Mouse (Mus musculus) cerebellum, adult 11 months (tissue): ENCODE results near the gene Ddx52.

Experiments used
- DNase-seq: peaks from one replicate; pipeline ENCODE4 v3.0.0; 2022

The Ddx52 gene

DNA sequence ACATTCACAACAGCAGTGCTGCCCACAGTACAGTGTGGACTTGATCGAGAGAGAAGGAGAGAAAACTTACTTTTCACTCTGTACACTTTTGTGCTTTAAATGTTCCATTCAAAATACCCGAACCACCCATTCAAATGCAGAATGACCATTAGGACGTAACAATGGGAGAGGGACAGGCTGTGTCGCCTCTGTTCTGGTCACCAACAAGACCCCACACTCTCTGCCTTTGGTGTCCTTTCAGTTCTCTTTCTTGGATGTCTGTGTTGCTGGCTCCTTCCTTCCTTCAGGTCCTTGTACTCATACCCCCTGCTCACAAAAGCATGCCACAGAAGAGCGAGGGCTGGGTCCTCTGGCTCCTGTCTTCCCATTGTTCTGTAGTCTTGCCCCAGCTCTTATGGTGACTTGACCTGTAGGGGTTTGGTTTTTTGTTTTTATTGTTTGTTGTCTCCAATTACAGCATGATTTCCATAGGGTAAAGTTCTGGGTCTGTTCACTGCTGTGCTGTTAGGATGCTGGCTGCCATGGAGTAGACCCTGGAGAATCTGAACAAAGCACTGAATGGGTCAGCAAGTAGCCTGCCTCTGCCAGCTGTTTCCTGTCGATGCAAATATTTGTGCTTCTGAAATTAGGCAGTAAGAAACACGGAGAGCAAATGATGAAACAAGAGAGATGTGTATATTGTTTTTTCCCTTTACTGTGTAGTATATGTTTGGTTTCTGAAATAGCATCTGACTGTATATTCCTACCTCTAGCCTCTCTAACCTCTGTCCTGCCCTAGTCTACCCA is 32.9 kb downstream of the Ddx52 start:
- no peak for DNase-seq

GRCm38 (mm10) chr11:83975488-83975887 is 33.6 kb downstream of the Ddx52 start:
- no peak for DNase-seq

GRCm38 (mm10) chr11:83976236-83976977 is 34.5 kb downstream of the Ddx52 start:
- DNase-seq: no peak

DNA sequence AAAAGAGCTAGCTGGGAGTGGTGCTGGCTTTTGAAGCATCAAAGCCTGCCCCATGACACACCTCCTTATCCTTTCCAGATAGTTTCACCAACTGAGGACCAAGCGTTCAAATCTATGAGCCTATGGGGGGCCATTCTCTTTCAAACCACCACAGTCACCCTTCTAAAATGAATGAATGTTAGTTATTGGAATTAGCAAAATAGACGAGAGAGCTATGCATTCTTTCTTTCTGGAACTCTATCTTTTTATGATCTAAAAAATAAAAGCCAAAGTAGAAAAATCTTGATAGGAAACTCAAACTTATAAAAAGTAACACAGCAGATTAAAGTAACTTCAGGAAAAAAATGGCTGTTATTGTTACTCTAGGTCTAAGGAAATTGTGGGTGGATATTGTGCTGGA is 35.9 kb downstream of the Ddx52 start:
- no peak for DNase-seq

DNA sequence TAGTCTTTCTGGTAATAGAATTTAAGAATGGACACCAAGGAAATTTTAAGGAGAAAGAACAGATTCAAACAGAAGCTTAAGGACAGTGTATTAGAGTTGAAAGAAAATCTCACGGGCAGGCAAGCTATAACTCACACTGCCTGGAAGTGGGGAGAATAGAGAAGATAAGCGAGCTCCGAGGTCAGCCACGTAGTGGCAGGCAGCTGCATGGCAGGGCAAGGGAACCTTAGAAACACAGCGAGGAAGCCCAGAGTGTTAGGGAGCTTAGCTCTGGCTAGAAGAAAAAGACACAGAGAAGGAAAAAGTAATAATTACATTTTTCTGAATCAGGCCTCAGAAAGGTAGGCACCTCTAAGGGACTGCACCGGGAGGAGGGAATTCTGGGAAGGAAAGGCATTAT is 38.1 kb downstream of the Ddx52 start:
- DNase-seq: no peak

- DNase-seq: no peak
These were observed 39.5 kb downstream of the Ddx52 start for GRCm38 (mm10) chr11:83981338-83981737.

- no peak for DNase-seq
These were observed 49.8 kb downstream of the Ddx52 start for GRCm38 (mm10) chr11:83991701-83992100.

- DNase-seq: no peak
These were observed 51.6 kb downstream of the Ddx52 start for GRCm38 (mm10) chr11:83993428-83993827.

DNA sequence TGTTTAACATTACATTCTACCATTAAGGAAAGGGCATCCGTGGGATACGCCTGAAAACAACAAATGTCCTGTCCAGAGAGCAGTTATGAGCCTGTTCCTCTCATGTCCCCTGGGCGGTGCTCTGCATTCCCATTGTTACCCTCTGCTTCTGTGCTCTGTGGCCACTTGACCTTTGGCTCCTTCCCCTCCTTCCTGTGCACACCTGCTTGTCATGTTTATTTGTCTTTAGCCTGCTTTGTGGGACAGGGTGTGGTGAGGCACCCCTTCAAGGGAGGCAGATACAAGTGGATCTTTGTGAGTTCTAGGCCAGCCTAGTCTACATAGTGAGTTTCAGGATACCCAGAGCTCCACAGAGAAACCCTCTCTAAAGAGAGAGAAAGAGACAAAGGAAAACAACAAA is 52.6 kb downstream of the Ddx52 start:
- DNase-seq: no peak

DNA sequence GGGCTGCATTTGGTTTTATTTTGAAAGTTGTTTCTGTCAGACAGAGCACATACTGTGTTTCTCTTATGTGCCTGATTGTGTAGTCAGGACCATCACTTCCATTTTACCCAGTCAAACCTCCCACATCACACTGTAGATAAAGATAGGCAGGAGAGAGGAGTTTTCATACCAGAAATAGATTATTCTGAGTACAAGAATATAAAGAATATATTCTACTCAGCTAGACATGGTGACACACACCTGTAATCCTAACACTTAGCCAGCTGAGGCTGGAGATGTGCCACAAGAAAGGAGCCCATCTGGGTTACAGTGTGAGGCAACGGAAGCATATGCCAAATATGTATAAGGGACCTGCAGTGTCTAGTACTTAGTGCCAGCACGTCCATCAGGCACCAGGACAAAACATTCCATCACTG is 53.7 kb downstream of the Ddx52 start:
- no peak for DNase-seq

- no peak for DNase-seq
These were observed 55.5 kb downstream of the Ddx52 start for GRCm38 (mm10) chr11:83997171-83997868.

DNA sequence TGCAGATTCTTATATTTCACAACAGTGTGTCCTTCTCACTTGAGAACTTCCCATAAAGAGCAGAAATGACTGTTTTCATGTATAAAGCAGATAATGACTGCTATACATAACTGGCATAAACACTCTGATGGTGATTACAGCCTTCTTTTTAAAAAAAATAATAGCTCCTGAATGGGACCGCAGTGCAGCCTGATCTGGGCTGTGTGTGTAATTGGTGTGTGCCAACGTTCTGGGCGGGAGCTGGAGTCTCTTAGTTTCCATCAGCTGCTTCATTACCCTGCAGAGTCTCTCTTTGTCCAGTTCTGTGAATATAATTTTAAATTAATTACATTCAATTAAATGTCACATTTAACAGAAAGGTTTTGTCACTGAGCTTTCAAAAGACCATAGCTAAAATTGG is 57.1 kb downstream of the Ddx52 start:
- no peak for DNase-seq

- no peak for DNase-seq
These were observed 57.6 kb downstream of the Ddx52 start for GRCm38 (mm10) chr11:83999411-83999915.

DNA sequence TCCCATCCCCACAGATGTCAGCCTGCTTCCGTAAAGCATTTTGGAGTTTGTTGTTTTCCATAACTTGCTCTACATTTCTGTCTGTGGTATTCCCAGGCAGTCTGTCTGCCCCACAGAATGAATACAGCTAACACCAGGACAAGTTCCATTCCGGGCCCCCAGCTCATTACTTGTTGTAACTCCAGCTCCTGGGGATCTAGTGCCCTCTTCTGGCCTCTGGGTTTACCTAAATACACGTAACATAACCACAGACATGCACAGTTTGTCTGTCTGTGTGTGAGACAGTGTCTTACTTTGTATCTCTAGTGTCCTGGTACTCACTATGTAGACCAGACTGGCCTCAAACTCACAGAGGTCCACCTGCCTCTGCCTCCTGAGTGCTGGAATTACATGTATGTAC is 59.4 kb downstream of the Ddx52 start:
- no peak for DNase-seq

DNA sequence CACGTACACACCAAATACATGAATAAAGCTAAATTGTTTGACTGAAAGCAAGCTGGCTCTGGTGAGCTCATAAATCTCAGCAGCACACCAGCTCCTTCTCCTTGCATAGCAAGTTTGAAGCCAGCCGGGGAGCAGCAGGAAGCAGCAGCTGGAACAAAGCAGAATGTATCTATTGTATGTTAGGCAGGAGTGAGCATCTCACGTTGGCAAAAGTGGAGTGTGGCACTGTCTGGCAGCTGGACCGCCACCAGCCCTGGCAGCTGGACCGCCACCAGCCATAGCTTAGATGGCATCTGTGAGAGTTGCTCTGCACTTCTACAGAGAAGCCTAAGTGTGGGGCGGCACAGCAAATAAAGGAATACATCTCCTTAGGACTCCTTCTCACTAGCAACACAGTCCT is 62.1 kb downstream of the Ddx52 start:
- DNase-seq: no peak

- no peak for DNase-seq
These were observed 67.1 kb downstream of the Ddx52 start for GRCm38 (mm10) chr11:84009001-84009400.

GRCm38 (mm10) chr11:84010411-84010810 is 68.5 kb downstream of the Ddx52 start:
- DNase-seq: no peak

DNA sequence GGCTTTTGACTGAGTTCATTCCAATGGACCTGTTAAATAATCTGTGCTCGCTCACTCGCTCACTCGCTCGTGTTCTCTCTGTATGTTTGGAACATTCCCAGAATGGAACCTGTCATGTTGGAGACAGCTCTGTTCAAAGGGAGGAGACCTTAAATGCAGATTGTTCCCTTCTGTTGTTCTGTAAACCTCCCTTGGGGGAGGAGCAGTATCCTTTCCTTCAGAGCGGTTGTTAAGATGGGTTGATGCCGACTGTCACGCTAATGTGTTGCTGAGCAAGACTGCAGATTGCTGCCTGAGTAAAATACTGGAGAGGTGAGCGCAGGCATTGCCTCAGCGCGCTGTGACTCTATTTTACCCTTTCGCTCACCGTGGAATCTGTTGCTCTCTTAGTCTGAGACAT is 69.2 kb downstream of the Ddx52 start:
- no peak for DNase-seq

- DNase-seq: no peak
These were observed 69.7 kb downstream of the Ddx52 start for GRCm38 (mm10) chr11:84011576-84011975.
